Mouse (Mus musculus): ENCODE results near the gene Dnmt1.
"Not testable (repeated sequence)": the region's sequence is repeated elsewhere in the genome, so short reads cannot be mapped to it uniquely, and the experiment has no call there.

Gene Dnmt1

GRCm38 (mm10) chr9:20959430-20959938 is at the start of gene Dnmt1:
Gene Dnmt1 (minus strand): TSS chr9:20959888.
- no peak for DNase-seq (ENCODE audit: low read depth, low spot score)

- no peak for DNase-seq (ENCODE audit: low read depth, low spot score)
Observed at GRCm38 (mm10) chr9:21008007-21008406, 48.3 kb upstream of the Dnmt1 start.

- DNase-seq (ENCODE audit: low read depth, low spot score): no peak
Observed at GRCm38 (mm10) chr9:21007313-21007952, 47.7 kb upstream of the Dnmt1 start.

GRCm38 (mm10) chr9:21002627-21003551 is 43.2 kb upstream of the Dnmt1 start, which contains the start of gene Mrpl4:
Gene Mrpl4 (plus strand): TSS chr9:21002738.
- peak; percentile 83 for DNase-seq (ENCODE audit: low read depth, low spot score)

- no peak for DNase-seq (ENCODE audit: low read depth, low spot score)
Observed at GRCm38 (mm10) chr9:21002270-21002626, 42.6 kb upstream of the Dnmt1 start.

GRCm38 (mm10) chr9:21001651-21002200 is 42.0 kb upstream of the Dnmt1 start:
- DNase-seq (ENCODE audit: low read depth, low spot score): no peak

GRCm38 (mm10) chr9:21000811-21001210 is 41.1 kb upstream of the Dnmt1 start:
- DNase-seq (ENCODE audit: low read depth, low spot score): no peak

GRCm38 (mm10) chr9:20998337-20998736 is 38.6 kb upstream of the Dnmt1 start:
- DNase-seq (ENCODE audit: low read depth, low spot score): not testable (repeated sequence)

- DNase-seq (ENCODE audit: low read depth, low spot score): no peak
Observed at GRCm38 (mm10) chr9:20997065-20997464, 37.4 kb upstream of the Dnmt1 start.

- DNase-seq (ENCODE audit: low read depth, low spot score): no peak
Observed at GRCm38 (mm10) chr9:20995069-20995468, 35.4 kb upstream of the Dnmt1 start.

- no peak for DNase-seq (ENCODE audit: low read depth, low spot score)
Observed at GRCm38 (mm10) chr9:20993165-20993898, 33.6 kb upstream of the Dnmt1 start.

GRCm38 (mm10) chr9:20991587-20991986 is 31.9 kb upstream of the Dnmt1 start:
- no peak for DNase-seq (ENCODE audit: low read depth, low spot score)

- DNase-seq (ENCODE audit: low read depth, low spot score): no peak
Observed at GRCm38 (mm10) chr9:20990861-20991260, 31.2 kb upstream of the Dnmt1 start.

- DNase-seq (ENCODE audit: low read depth, low spot score): no peak
Observed at GRCm38 (mm10) chr9:20987953-20988352, 28.3 kb upstream of the Dnmt1 start.

GRCm38 (mm10) chr9:20986952-20987686 is 27.4 kb upstream of the Dnmt1 start:
- no peak for DNase-seq (ENCODE audit: low read depth, low spot score)

- DNase-seq (ENCODE audit: low read depth, low spot score): no peak
Observed at GRCm38 (mm10) chr9:20983169-20983568, 23.5 kb upstream of the Dnmt1 start.

- DNase-seq (ENCODE audit: low read depth, low spot score): no peak
Observed at GRCm38 (mm10) chr9:20982171-20982570, 22.5 kb upstream of the Dnmt1 start.

GRCm38 (mm10) chr9:20979769-20980168 is 20.1 kb upstream of the Dnmt1 start:
- no peak for DNase-seq (ENCODE audit: low read depth, low spot score)

- DNase-seq (ENCODE audit: low read depth, low spot score): no peak
Observed at GRCm38 (mm10) chr9:20979181-20979580, 19.5 kb upstream of the Dnmt1 start.

GRCm38 (mm10) chr9:20978409-20979095 is 18.9 kb upstream of the Dnmt1 start:
- DNase-seq (ENCODE audit: low read depth, low spot score): no peak
